Mouse (Mus musculus): ENCODE results near the gene Ryr1.

Ryr1 gene

GRCm38 (mm10) chr7:29029690-29030656, 95.0 kb downstream of the Ryr1 start:
- DNase-seq = no peak

GRCm38 (mm10) chr7:29028761-29029160, 96.2 kb downstream of the Ryr1 start:
- no peak for DNase-seq

- DNase-seq = no peak
These were observed 98.2 kb downstream of the Ryr1 start for GRCm38 (mm10) chr7:29026811-29027210.

- DNase-seq = no peak
These were observed 98.8 kb downstream of the Ryr1 start for GRCm38 (mm10) chr7:29026195-29026594.

GRCm38 (mm10) chr7:29025566-29025965, 99.4 kb downstream of the Ryr1 start:
- DNase-seq = no peak

GRCm38 (mm10) chr7:29023514-29023913, 101.5 kb downstream of the Ryr1 start:
- DNase-seq = no peak

GRCm38 (mm10) chr7:29022479-29022878, 102.5 kb downstream of the Ryr1 start:
- DNase-seq = no peak

- no peak for DNase-seq
These were observed 105.3 kb downstream of the Ryr1 start for GRCm38 (mm10) chr7:29019447-29020220.

GRCm38 (mm10) chr7:29017222-29017621, 107.8 kb downstream of the Ryr1 start:
- DNase-seq = no peak

GRCm38 (mm10) chr7:29016440-29016839, 108.5 kb downstream of the Ryr1 start:
- no peak for DNase-seq

GRCm38 (mm10) chr7:29014984-29015383, 110.0 kb downstream of the Ryr1 start:
- no peak for DNase-seq

- no peak for DNase-seq
These were observed 116.3 kb downstream of the Ryr1 start for GRCm38 (mm10) chr7:29008714-29009113.

- DNase-seq = no peak
These were observed 116.8 kb downstream of the Ryr1 start for GRCm38 (mm10) chr7:29008171-29008570.

- no peak for DNase-seq
These were observed 117.5 kb downstream of the Ryr1 start for GRCm38 (mm10) chr7:29007224-29008101.

- DNase-seq = peak; percentile 46 to 78
These were observed 124.1 kb downstream of the Ryr1 start for GRCm38 (mm10) chr7:29000651-29001605.

GRCm38 (mm10) chr7:28993402-28993801, 131.6 kb downstream of the Ryr1 start:
- DNase-seq = no peak

GRCm38 (mm10) chr7:28992997-28993396, 132.0 kb downstream of the Ryr1 start:
- DNase-seq = no peak

- DNase-seq = no peak
These were observed 133.4 kb downstream of the Ryr1 start for GRCm38 (mm10) chr7:28991616-28992015.

GRCm38 (mm10) chr7:28990766-28991273, 134.2 kb downstream of the Ryr1 start:
- DNase-seq = no peak

- DNase-seq = no peak
These were observed 139.8 kb downstream of the Ryr1 start for GRCm38 (mm10) chr7:28985207-28985606.

- DNase-seq = no peak
These were observed 140.5 kb downstream of the Ryr1 start for GRCm38 (mm10) chr7:28984452-28984851.

Measured in kidney, postnatal 36 days (tissue).